Mouse (Mus musculus) kidney, adult 2 months (tissue): ENCODE results near the gene Spag7.
A peak's percentile ranks its signal among the peaks of the same experiment; 100 is the strongest.

ENCODE experiments used
- CTCF ChIP-seq: fragments of 200-500 bp; conservative IDR thresholded peaks from 2 replicates; pipeline ENCODE4 v1.5.1; 2011; ENCODE audit warnings: low read depth, mild to moderate bottlenecking, control low read depth, low read length, moderate library complexity, mixed read lengths; ENCODE audit not compliant: insufficient read depth, insufficient read length
- POLR2A ChIP-seq: fragments of 200-500 bp; IDR thresholded peaks from one replicate; pipeline ENCODE4 v1.6.1; 2011; ENCODE audit warnings: low read depth, low read length, control low read depth

DNA sequence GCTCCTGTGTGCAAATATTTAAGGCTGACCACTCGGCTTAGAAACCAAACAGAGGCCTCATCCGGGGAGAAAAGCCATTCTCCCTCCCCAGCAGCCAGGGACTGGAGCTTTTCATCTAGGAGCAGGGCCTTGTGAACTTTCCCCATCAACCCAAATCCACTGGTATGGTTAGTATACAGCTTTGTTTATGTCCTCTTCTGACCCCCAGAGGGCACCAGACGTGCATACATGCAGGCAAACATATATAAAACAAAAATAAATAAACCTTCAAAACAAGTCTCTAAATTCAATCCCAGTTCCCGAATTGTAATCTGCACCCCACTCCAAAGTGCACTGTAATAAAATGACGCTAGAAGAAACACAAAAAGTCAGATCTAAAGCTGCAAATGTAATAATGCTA lies 39.7 kb downstream of the Spag7 start:
- TF ChIP-seq CTCF, result 0 out of 2 replicates have a peak, but pooled peaks have one; percentile 16
- TF ChIP-seq POLR2A, result no peak
